Mouse (Mus musculus): ENCODE results near the gene Cox7b. TPM values are rescaled to one million over a fixed set of nuclear protein-coding genes. Genes with fewer than 3 reads are reported as not detected.
"Not testable (repeated sequence)": the region's sequence is repeated elsewhere in the genome, so short reads cannot be mapped to it uniquely, and the experiment has no call there.

Cox7b gene
- total RNA-seq, 1 experiment = 378 TPM

DNA sequence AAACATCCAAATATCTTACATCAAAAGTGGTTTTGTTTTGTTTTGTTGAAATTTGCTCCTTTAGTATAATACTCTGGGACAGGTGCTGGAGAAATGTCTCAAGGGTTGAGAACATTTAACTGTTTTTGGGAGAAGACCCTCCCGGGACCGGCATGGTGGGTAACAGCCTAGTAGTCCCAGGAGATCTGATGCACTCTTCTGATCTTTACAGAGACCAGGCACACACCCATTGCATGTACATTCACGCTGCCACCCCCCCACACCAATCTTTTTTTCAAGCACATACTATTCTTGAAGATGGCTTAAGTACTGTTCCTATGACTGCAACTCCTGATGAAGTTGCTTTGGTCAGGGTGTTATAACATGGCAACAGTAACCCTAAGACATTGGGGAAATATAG, 2.9 kb upstream of the Cox7b start:
- DNase-seq (ENCODE audit: low read depth, low spot score) = no peak
- Histone ChIP-seq H3K4me3 (ENCODE audit: insufficient read depth in 1 of 2, low read depth in 1 of 2, low read length in 2 of 2, poor library complexity in 1 of 2, severe bottlenecking in 1 of 2) (peak overlapping the region; percentile 58 to 63), H3K9ac (ENCODE audit: insufficient read depth, low read depth, low read length, poor library complexity, severe bottlenecking) (peak overlapping the region; percentile 80), H3K36me3 (ENCODE audit: control insufficient read depth, insufficient read depth, low read length, poor library complexity, severe bottlenecking) (peaks cover 5% of the 10 kb centered on the region), H3K9me3 (ENCODE audit: control insufficient read depth, insufficient read depth, low read depth, low read length) (no peaks in the 10 kb centered on the region), H3K4me1 (ENCODE audit: control insufficient read depth in 2 of 2, insufficient read depth in 2 of 2, low read length in 2 of 2, poor library complexity in 1 of 2) (no peaks in the 10 kb centered on the region; a peak in 1 of 4 replicates), H3K27ac (ENCODE audit: insufficient read depth, low read depth, low read length, poor library complexity, severe bottlenecking) (peak overlapping the region; percentile 84; the same call in 1 of the 2 replicates)
- in situ Hi-C loops (cut with MboI; ENCODE audit: low sequenced_read_pairs in 2 of 2, unreplicated experiment in 2 of 2) = no loop called here
- no peak for TF ChIP-seq MAFK (IDR thresholded peaks at IDR 0.05; ENCODE audit: insufficient read depth, low read depth, low read length)
- no peak for TF ChIP-seq ZNF384 (IDR thresholded peaks at IDR 0.05; ENCODE audit: low read depth, low read length)
- TF ChIP-seq ZC3H11A (IDR thresholded peaks at IDR 0.05; ENCODE audit: borderline replicate concordance, low read depth, low read length) = no peak
- no peak for TF ChIP-seq CHD2 (IDR thresholded peaks at IDR 0.05; ENCODE audit: low read depth, low read length)
- no peak for TF ChIP-seq HCFC1 (IDR thresholded peaks at IDR 0.05; ENCODE audit: borderline replicate concordance, insufficient read depth, low read length)

DNA sequence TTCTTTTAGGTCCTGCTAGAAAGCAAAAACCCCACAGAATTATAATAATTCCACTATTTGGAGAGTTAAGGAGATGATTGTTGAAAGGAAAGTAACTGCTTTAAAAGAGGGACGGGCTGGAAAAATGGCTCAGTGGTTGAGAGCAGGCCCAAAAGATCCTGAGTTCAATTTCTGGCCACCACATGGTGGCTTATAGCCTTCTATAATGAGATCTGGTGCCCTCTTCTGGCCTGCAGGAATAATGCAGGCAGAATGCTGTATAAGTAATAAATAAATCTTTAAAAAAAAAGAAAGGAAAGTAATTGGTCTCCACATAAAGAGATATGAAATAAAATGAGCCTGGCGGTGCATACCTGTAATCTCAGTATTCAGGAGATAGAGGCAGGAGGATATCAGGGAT, 2.3 kb upstream of the Cox7b start:
- in situ Hi-C loops (cut with MboI; ENCODE audit: low sequenced_read_pairs in 2 of 2, unreplicated experiment in 2 of 2) = no loop called here
- peaks cover 5% of the 10 kb centered on the region for H3K36me3 ChIP-seq (ENCODE audit: control insufficient read depth, insufficient read depth, low read length, poor library complexity, severe bottlenecking)
- H3K9ac ChIP-seq (ENCODE audit: insufficient read depth, low read depth, low read length, poor library complexity, severe bottlenecking) = no peak overlapping the region
- no peaks in the 10 kb centered on the region for H3K9me3 ChIP-seq (ENCODE audit: control insufficient read depth, insufficient read depth, low read depth, low read length)
- no peaks in the 10 kb centered on the region; a peak in 1 of 4 replicates for H3K4me1 ChIP-seq (ENCODE audit: control insufficient read depth in 2 of 2, insufficient read depth in 2 of 2, low read length in 2 of 2, poor library complexity in 1 of 2)
- H3K27ac ChIP-seq (ENCODE audit: insufficient read depth, low read depth, low read length, poor library complexity, severe bottlenecking) = no peak overlapping the region
- H3K4me3 ChIP-seq (ENCODE audit: insufficient read depth in 1 of 2, low read depth in 1 of 2, low read length in 2 of 2, poor library complexity in 1 of 2, severe bottlenecking in 1 of 2) = no peak overlapping the region; a peak in 2 of 4 replicates
- no peak for TF ChIP-seq MAFK (IDR thresholded peaks at IDR 0.05; ENCODE audit: insufficient read depth, low read depth, low read length)
- TF ChIP-seq ZC3H11A (IDR thresholded peaks at IDR 0.05; ENCODE audit: borderline replicate concordance, low read depth, low read length) = no peak
- no peak for TF ChIP-seq HCFC1 (IDR thresholded peaks at IDR 0.05; ENCODE audit: borderline replicate concordance, insufficient read depth, low read length)
- peak; percentile 75; the same call in 1 of the 2 replicates for TF ChIP-seq ZNF384 (IDR thresholded peaks at IDR 0.05; ENCODE audit: low read depth, low read length)
- no peak for TF ChIP-seq CHD2 (IDR thresholded peaks at IDR 0.05; ENCODE audit: low read depth, low read length)
- DNase-seq (ENCODE audit: low read depth, low spot score) = no peak

DNA sequence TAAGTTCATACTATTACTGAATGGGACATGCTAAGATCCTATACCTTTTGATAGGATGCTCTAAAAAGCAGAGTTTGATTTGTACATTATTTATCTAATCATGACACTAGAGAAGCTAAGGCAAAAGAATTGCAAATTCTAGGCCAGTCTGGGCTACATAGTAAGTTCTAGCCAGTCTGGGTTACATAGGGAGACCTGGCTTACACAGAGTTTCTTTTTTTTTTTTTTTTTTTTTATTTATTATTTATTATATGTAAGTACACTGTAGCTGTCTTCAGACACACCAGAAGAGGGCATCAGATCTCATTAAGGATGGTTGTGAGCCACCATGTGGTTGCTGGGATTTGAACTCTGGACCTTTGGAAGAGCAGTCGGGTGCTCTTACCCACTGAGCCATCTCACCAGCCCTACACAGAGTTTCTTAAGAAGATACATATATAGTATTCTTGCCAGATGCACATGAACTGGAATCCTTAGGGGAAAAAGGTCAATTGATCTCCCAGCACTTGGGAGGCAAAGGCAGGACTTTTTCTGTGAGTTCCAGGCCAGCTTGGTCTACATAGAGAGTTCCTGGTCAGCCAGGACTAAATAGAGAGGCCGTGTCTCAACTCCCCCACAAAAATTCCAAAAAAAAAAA, 641 bp upstream of the Cox7b start:
- H3K9ac ChIP-seq (ENCODE audit: insufficient read depth, low read depth, low read length, poor library complexity, severe bottlenecking); DNase-seq (ENCODE audit: low read depth, low spot score); in situ Hi-C loops (cut with MboI; ENCODE audit: low sequenced_read_pairs in 2 of 2, unreplicated experiment in 2 of 2); H3K4me1 ChIP-seq (ENCODE audit: control insufficient read depth in 2 of 2, insufficient read depth in 2 of 2, low read length in 2 of 2, poor library complexity in 1 of 2); H3K9me3 ChIP-seq (ENCODE audit: control insufficient read depth, insufficient read depth, low read depth, low read length); H3K4me3 ChIP-seq (ENCODE audit: insufficient read depth in 1 of 2, low read depth in 1 of 2, low read length in 2 of 2, poor library complexity in 1 of 2, severe bottlenecking in 1 of 2); H3K27ac ChIP-seq (ENCODE audit: insufficient read depth, low read depth, low read length, poor library complexity, severe bottlenecking): not testable (repeated sequence)
- peaks cover 13% of the 10 kb centered on the region for H3K36me3 ChIP-seq (ENCODE audit: control insufficient read depth, insufficient read depth, low read length, poor library complexity, severe bottlenecking)

- Histone ChIP-seq H3K27ac (ENCODE audit: insufficient read depth, low read depth, low read length, poor library complexity, severe bottlenecking) (no peak overlapping the region), H3K36me3 (ENCODE audit: control insufficient read depth, insufficient read depth, low read length, poor library complexity, severe bottlenecking) (peaks cover 15% of the 10 kb centered on the region), H3K4me1 (ENCODE audit: control insufficient read depth in 2 of 2, insufficient read depth in 2 of 2, low read length in 2 of 2, poor library complexity in 1 of 2) (no peaks in the 10 kb centered on the region), H3K4me3 (ENCODE audit: insufficient read depth in 1 of 2, low read depth in 1 of 2, low read length in 2 of 2, poor library complexity in 1 of 2, severe bottlenecking in 1 of 2) (peak overlapping the region; percentile 30 to 96; a peak in 3 of 4 replicates), H3K9me3 (ENCODE audit: control insufficient read depth, insufficient read depth, low read depth, low read length) (no peaks in the 10 kb centered on the region), H3K9ac (ENCODE audit: insufficient read depth, low read depth, low read length, poor library complexity, severe bottlenecking) (peak overlapping the region; percentile 31; the same call in 1 of the 2 replicates)
- in situ Hi-C loops (cut with MboI; ENCODE audit: low sequenced_read_pairs in 2 of 2, unreplicated experiment in 2 of 2) = no loop called here
- DNase-seq (ENCODE audit: low read depth, low spot score) = no peak
- TF ChIP-seq MAFK (IDR thresholded peaks at IDR 0.05; ENCODE audit: insufficient read depth, low read depth, low read length) = no peak
- TF ChIP-seq ZC3H11A (IDR thresholded peaks at IDR 0.05; ENCODE audit: borderline replicate concordance, low read depth, low read length) = no peak
- no peak for TF ChIP-seq ZNF384 (IDR thresholded peaks at IDR 0.05; ENCODE audit: low read depth, low read length)
- no peak for TF ChIP-seq CHD2 (IDR thresholded peaks at IDR 0.05; ENCODE audit: low read depth, low read length)
- no peak for TF ChIP-seq HCFC1 (IDR thresholded peaks at IDR 0.05; ENCODE audit: borderline replicate concordance, insufficient read depth, low read length)
Observed at GRCm38 (mm10) chrX:106017102-106017501, 1.6 kb downstream of the Cox7b start.

- Histone ChIP-seq H3K4me3 (ENCODE audit: insufficient read depth in 1 of 2, low read depth in 1 of 2, low read length in 2 of 2, poor library complexity in 1 of 2, severe bottlenecking in 1 of 2) (peak overlapping the region in 1 of 2 experiments; percentile 30; a peak in 1 of 4 replicates), H3K4me1 (ENCODE audit: control insufficient read depth in 2 of 2, insufficient read depth in 2 of 2, low read length in 2 of 2, poor library complexity in 1 of 2) (no peaks in the 10 kb centered on the region), H3K9me3 (ENCODE audit: control insufficient read depth, insufficient read depth, low read depth, low read length) (no peaks in the 10 kb centered on the region), H3K36me3 (ENCODE audit: control insufficient read depth, insufficient read depth, low read length, poor library complexity, severe bottlenecking) (peaks cover 15% of the 10 kb centered on the region), H3K27ac (ENCODE audit: insufficient read depth, low read depth, low read length, poor library complexity, severe bottlenecking) (no peak overlapping the region), H3K9ac (ENCODE audit: insufficient read depth, low read depth, low read length, poor library complexity, severe bottlenecking) (no peak overlapping the region)
- in situ Hi-C loops (cut with MboI; ENCODE audit: low sequenced_read_pairs in 2 of 2, unreplicated experiment in 2 of 2) = no loop called here
- no peak for TF ChIP-seq CHD2 (IDR thresholded peaks at IDR 0.05; ENCODE audit: low read depth, low read length)
- TF ChIP-seq MAFK (IDR thresholded peaks at IDR 0.05; ENCODE audit: insufficient read depth, low read depth, low read length) = no peak
- TF ChIP-seq ZNF384 (IDR thresholded peaks at IDR 0.05; ENCODE audit: low read depth, low read length) = no peak
- TF ChIP-seq ZC3H11A (IDR thresholded peaks at IDR 0.05; ENCODE audit: borderline replicate concordance, low read depth, low read length) = no peak
- no peak for TF ChIP-seq HCFC1 (IDR thresholded peaks at IDR 0.05; ENCODE audit: borderline replicate concordance, insufficient read depth, low read length)
- no peak for DNase-seq (ENCODE audit: low read depth, low spot score)
Observed at GRCm38 (mm10) chrX:106017516-106017915, 2.0 kb downstream of the Cox7b start.

Measured in ES-E14 (cell line).